Mouse (Mus musculus) activated CD4-positive, CD25-positive, alpha-beta regulatory T cell, adult 9 weeks (primary cell): Measurements from ENCODE around the gene Glb1. TPM values are rescaled to one million over a fixed set of nuclear protein-coding genes. Genes with fewer than 3 reads are reported as not detected.

Experiments
- polyA plus RNA-seq: library from polyadenylated mRNA; unstranded; fragments of 100-300 nt; shearing (Covaris generic); gene quantifications from one replicate; pipeline ENCODE4 v1.2.1, GENCODE M21; 2017

The Glb1 gene
- polyA plus RNA-seq: 49.0 TPM

DNA sequence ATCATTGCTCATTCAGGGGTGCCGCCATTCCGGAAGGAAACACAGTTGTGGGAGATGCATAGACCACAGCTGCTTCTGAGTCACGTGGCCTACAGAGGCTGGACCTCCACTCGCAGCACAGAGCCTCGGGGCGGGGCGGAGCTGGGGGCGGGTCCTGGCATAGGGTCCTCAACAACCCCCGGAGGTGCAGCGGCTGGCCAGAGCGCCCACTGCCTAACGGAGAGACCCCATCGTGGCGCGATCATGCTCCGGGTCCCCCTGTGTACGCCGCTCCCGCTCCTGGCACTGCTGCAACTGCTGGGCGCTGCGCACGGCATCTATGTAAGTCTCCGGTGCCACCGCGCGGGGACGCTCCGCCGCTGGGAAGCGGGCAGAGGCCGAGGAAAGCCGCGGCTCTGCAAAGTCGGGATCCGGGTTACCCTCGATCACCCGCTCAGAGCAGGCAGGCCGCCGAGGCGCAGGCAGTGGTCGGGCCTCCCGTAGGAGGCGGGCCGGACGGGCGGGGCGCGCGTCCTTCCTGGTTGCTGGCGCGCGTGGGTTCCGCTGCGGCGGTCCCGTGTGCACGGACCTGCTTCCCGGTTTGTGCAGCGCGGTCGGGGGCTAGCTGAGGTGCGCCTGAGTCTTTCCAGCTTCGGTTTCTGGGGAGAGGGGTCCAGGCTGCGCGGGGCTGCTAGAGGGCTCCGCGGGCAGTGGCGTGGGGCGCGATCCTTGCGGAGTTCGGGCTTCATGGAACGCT is at the start of gene Glb1, which contains the start of gene Tmppe:
Gene Glb1, plus strand, starts transcription at position 128 of the 736 bp plus-strand sequence.
Gene Tmppe, plus strand, starts transcription at position 157 of the 736 bp plus-strand sequence.

DNA sequence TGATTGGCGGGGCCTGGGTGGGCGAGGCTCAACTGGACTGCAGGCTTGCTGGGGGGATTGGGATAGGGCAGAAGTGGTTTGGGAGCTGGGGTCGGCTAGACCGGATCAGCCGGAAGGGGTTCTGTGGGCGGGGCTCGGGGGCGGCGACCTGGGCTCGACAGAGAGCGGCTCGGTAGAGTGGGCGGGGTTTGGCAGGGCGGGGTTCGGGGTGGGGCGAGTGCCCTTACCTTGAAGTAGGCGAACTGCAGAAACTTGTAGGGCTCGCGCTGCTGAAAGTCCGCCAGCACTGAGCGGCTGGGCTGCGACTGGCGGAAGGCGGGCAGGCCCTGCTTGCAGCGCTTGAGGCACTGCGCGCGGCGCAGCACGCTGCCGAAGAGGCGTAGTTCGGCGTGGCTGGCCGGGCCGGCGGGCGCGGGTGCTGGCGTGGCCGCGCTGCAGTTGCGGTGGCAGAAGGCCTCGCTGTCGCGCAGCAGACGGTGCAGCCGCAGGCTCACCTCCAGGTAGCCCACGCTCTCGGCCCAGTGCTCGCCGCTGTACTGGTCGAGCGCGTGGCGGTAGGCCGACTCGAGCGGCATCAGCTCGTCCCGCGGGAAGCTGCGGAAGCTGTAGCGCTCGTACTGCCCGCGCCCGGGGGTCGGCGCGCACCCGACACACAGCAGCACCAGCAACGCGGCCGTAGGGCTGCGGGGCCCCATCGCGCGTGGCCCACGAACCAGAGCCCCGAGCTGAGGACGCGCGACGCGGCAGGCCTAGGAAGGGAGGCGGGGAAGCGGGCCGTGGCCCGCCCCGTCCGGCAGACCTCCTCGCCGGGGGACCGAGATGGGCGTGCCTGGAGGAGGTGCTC is 10.7 kb upstream of the Glb1 start, which contains the start of gene Crtap:
Gene Crtap, minus strand, starts transcription at position 771 of the 844 bp plus-strand sequence.

DNA sequence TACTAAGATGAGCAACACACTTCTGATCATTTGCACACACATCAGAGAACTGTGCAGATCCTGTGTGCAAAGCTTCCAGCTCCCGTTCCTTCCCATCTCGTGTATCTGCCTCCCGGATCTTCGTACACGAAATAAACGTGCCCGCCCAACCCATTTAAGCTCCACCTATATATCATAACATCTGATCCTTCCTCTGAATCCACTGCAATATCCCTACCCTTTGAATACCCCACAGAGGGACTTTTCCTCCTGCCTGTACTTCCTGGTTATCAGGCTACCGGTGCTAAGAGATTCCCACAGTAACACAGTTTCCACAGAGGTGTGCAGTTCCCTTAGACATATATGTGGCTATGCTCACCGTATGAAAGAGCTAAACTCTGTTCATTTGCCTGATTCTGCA is 103.9 kb downstream of the Glb1 start, which contains the start of gene Ccr4:
Gene Ccr4, minus strand, starts transcription at position 101 of the 400 bp plus-strand sequence.

DNA sequence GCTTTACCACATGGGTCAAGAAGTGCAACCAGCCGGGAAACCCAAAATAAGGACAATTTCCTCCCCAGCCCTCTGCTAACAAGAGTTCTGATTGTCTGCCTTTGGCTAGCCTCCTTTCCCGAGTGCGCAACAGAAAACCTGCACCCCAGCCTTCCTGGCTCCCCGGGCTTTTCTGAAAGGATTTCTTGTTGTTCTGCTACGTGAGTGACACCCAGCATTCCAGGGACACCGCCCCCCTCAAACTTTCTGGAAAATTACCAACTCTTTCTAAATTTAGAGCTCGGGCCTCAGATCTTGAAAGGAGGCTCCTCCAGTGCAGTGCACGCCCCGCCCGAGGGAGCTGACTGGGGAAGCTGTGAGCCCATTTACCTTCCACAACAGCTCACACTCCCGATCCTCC is 114.5 kb downstream of the Glb1 start, which contains the start of gene C130032M10Rik:
Gene C130032M10Rik, plus strand, starts transcription at position 334 of the 400 bp plus-strand sequence.

Other genes starting within 250 kb of the Glb1 start
- 4.5 TPM for gene Bcl2a1c, start 70.9 kb upstream of the Glb1 start, polyA plus RNA-seq
- 2.3 TPM for gene Crtap, start 10.4 kb upstream of the Glb1 start, polyA plus RNA-seq
- gene Tmppe, start within 50 bp of the Glb1 start, polyA plus RNA-seq: 26.5 TPM
- gene Ccr4, start 103.8 kb downstream of the Glb1 start, polyA plus RNA-seq: 37.5 TPM
- not detected for gene C130032M10Rik, start 114.6 kb downstream of the Glb1 start, polyA plus RNA-seq
- gene Trim71, start 163.3 kb downstream of the Glb1 start, polyA plus RNA-seq: not detected
- gene Cnot10, start 239.1 kb downstream of the Glb1 start, polyA plus RNA-seq: 65.0 TPM